Mouse (Mus musculus): Measurements from ENCODE around the gene Aph1b. TPM values are rescaled to one million over a fixed set of nuclear protein-coding genes. Genes with fewer than 3 reads are reported as not detected.

Gene Aph1b
- 1 to 10 TPM; 3.8 to 4.8 TPM for polyA plus RNA-seq (2012; fragmentation: generic; extraction: Trizol)

GRCm38 (mm10) chr9:66795464-66796324, at the start of gene Aph1b:
Aph1b (minus strand) TSS chr9:66795490.

GRCm38 (mm10) chr9:66834318-66835096, 39.2 kb upstream of the Aph1b start, which contains the start of gene Aph1c:
Aph1c (minus strand) TSS chr9:66834726.

GRCm38 (mm10) chr9:66796739-66797138, 1.4 kb upstream of the Aph1b start, which contains the start of gene Gm10647:
Gm10647 (plus strand) TSS chr9:66797039.

Other genes starting within 250 kb of the Aph1b start
- 10 to 100 TPM in 1 of 2 experiments, 1 to 10 TPM in 1; 6.1 to 16.6 TPM for gene Usp3, start 202.3 kb downstream of the Aph1b start, polyA plus RNA-seq (2012; fragmentation: generic; extraction: Trizol)
- gene Car12, start 81.8 kb downstream of the Aph1b start, polyA plus RNA-seq (2012; fragmentation: generic; extraction: Trizol), result under 1 TPM in 1 of 2 experiments, not detected in 1; 0.01 TPM
- gene Gm10647, start 1.5 kb upstream of the Aph1b start, polyA plus RNA-seq (2012; fragmentation: generic; extraction: Trizol), result under 1 TPM in 1 of 2 experiments, not detected in 1; 0.07 TPM
- gene Aph1c, start 39.2 kb upstream of the Aph1b start, polyA plus RNA-seq (2012; fragmentation: generic; extraction: Trizol), result 1 to 10 TPM in 1 of 2 experiments, under 1 TPM in 1; 0.62 to 1.4 TPM
- 1 to 10 TPM in 1 of 2 experiments, under 1 TPM in 1; 0.33 to 3.7 TPM for gene Rab8b, start 124.2 kb upstream of the Aph1b start, polyA plus RNA-seq (2012; fragmentation: generic; extraction: Trizol)
- 100 to 1,000 TPM; 650 to 667 TPM for gene Rps27l, start 150.6 kb upstream of the Aph1b start, polyA plus RNA-seq (2012; fragmentation: generic; extraction: Trizol)
- gene Lactb, start 180.0 kb upstream of the Aph1b start, polyA plus RNA-seq (2012; fragmentation: generic; extraction: Trizol), result 1 to 10 TPM in 1 of 2 experiments, under 1 TPM in 1; 0.89 to 4.6 TPM

Data from C3H10T1/2 (cell line).